Mouse (Mus musculus) megakaryocyte, embryonic 14.5 days (primary cell): Measurements from ENCODE around the gene Gm43720. TPM values are rescaled to one million over a fixed set of nuclear protein-coding genes. Genes with fewer than 3 reads are reported as not detected.

Experiments used
- H3K27me3 ChIP-seq: replicated peaks from 2 replicates; pipeline ENCODE3; 2012; ENCODE audit warnings: inconsistent platforms
- H3K36me3 ChIP-seq: replicated peaks from 2 replicates; pipeline ENCODE3; 2012; ENCODE audit warnings: low read length, inconsistent platforms, mixed read lengths
- H3K4me1 ChIP-seq: 2 replicates; pipeline ENCODE4 v1.6.1; 2012; ENCODE audit warnings: inconsistent platforms
- H3K4me3 ChIP-seq: replicated peaks from 2 replicates; pipeline ENCODE3; 2012; ENCODE audit warnings: moderate library complexity, mild to moderate bottlenecking, inconsistent platforms
- H3K9me3 ChIP-seq: 2 replicates; pipeline ENCODE4 v1.6.1; 2012; ENCODE audit warnings: inconsistent platforms
- FLI1 ChIP-seq: IDR thresholded peaks from 2 replicates; pipeline ENCODE4 v1.6.1; 2012; ENCODE audit warnings: low read length, inconsistent platforms, mixed read lengths
- GATA1 ChIP-seq: IDR thresholded peaks from 3 replicates; pipeline ENCODE4 v1.6.1; 2012; ENCODE audit warnings: mixed read lengths, low read length, inconsistent platforms, borderline replicate concordance
- polyA plus RNA-seq: library from polyadenylated mRNA; stranded (reverse); fragments of >175 nt; gene quantifications from 2 replicates; pipeline ENCODE4 v1.2.3, GENCODE M21; 2012; ENCODE audit warnings: low replicate concordance; ENCODE audit not compliant: insufficient read depth

Gene Gm43720
- polyA plus RNA-seq, 1 experiment = not detected

DNA sequence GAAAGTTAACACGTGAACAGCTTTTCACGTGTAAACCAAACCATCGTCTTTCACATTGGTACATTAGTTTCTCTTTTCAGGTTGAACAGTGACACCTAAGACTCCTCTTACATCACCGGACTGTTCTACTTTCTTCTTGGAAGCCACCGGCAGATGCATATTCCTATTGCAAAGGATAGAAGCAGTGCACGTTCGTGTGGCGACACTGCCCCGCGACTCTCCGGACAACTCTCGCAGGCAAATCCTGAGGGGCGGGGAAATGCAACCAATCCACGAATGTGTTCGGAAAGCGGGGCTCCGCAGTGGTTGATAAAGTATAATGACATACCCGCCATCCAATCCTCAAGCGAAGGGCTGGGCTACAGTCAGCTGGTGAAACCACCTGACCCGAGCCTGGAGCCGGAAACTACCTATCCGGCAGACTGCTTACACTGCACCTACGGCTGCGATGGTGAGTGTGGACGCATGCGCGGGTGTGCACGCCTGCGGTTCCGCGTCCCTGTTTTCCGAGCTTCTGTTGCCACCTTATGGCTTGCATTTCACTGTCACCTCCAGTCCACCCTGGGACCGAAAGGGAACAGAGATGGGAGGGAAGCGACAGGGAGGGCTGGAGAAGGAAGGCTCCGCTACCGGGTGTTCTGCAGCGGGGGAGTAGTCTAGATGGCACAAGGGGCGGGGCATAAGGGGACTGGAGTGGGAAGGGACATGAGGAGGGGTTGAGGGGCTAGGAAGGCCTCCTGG is 24.2 kb downstream of the Gm43720 start, which contains the start of gene Lamtor4:
Gene Lamtor4 (plus strand): TSS at position 130 of the 741 bp plus-strand sequence.
- Histone ChIP-seq H3K4me1 (peaks cover 59% of the 10 kb centered on the region), H3K9me3 (peaks cover 16% of the 10 kb centered on the region), H3K4me3 (peak within 1 kb of the TSS; percentile 94), H3K36me3 (peaks cover 34% of the 10 kb centered on the region), H3K27me3 (peaks cover 5% of the 10 kb centered on the region)
- no peak for TF ChIP-seq GATA1
- no peak for TF ChIP-seq FLI1

DNA sequence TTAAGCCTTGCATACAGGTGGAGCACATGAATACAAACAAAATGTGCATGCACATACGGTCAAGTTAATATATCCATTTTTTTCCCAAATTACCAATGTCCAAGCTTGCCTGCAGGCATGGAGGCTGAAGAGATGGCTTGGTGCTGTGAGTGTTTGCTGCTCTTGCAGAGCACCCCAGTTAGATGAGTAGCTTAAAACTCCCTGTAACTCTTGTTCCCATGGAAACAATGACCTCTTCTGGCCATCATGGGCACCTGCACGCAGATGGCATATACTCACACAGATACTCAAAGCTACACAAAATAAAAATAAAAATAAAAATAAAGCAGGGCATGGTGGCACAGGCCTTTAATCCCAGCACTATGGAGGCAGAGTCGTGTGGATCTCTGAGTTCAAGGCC is 26.7 kb downstream of the Gm43720 start:
- Histone ChIP-seq H3K4me3 (no peak overlapping the region), H3K9me3 (peaks cover 23% of the 10 kb centered on the region), H3K27me3 (peaks cover 5% of the 10 kb centered on the region), H3K4me1 (peaks cover 34% of the 10 kb centered on the region), H3K36me3 (peaks cover 9% of the 10 kb centered on the region)
- TF ChIP-seq GATA1 (no peak), FLI1 (no peak)

DNA sequence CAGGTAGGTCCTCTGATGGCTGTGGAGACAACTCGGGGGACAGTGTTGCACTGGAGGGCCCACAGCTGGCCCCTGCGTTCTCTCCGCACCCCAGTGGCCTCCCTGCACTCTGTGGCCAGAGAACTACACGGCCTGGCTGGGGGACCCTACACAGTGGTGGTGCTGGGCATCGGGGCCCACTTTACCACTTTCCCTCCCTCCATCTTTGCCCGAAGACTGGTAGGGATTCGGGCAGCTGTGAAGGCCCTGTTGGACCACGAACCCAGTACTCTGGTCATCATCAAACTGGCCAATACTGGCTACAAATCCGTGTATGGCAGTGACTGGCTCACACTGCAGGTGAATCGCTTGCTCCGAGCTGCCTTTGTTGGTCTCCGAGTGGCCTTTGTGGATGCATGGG is 28.6 kb downstream of the Gm43720 start:
- no peaks in the 10 kb centered on the region for H3K36me3 ChIP-seq
- H3K27me3 ChIP-seq = peaks cover 5% of the 10 kb centered on the region
- H3K9me3 ChIP-seq = peaks cover 23% of the 10 kb centered on the region
- peaks cover 15% of the 10 kb centered on the region for H3K4me1 ChIP-seq
- no peak for TF ChIP-seq GATA1
- no peak for TF ChIP-seq FLI1
- H3K4me3 ChIP-seq = no peak overlapping the region

DNA sequence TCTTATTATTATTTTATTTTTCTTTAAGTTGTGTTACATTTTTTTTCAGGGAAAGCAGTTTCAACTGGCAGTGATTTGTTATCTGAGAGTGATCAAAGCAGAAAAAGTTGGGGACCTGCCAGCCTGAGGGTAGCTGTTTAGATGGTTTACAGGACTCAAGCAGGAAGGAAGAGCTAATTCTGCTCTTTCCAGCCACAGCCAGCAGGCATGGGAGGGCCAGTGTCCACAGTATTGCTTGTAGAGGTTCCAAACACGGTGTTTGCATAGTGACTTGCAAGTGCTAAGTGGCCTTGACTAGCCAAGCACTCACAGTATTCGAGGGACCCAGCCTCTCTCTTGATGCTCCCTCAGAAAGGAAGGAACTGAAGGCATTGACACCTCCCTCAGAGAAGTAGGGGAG is 38.2 kb downstream of the Gm43720 start:
- Histone ChIP-seq H3K4me1 (peaks cover 8% of the 10 kb centered on the region), H3K36me3 (no peaks in the 10 kb centered on the region), H3K9me3 (peaks cover 13% of the 10 kb centered on the region; the same call in 1 of the 2 replicates), H3K4me3 (no peak overlapping the region), H3K27me3 (peaks cover 14% of the 10 kb centered on the region)
- TF ChIP-seq GATA1 = no peak
- no peak for TF ChIP-seq FLI1

DNA sequence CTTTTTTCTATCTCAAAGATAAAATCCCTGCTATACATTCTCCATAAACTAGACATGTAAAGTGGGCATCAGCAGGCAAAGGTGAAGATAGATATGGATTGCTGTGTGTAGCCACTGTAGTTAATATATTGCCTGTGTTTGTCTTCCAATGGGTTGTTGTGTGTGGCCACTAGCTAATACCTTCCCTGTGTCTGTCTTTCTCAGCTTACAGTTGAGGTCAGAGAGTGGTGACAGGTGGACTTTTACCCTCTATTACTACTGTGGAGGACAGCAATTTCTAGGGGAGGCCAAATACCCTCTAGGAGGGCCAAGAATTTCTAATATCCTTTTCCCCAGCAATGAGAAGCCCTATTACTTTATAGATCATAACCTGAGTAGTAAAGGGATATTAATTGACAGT is 45.5 kb downstream of the Gm43720 start:
- TF ChIP-seq FLI1 (no peak), GATA1 (no peak)
- H3K36me3 ChIP-seq = no peaks in the 10 kb centered on the region
- peaks cover 2% of the 10 kb centered on the region; the same call in 1 of the 2 replicates for H3K9me3 ChIP-seq
- H3K4me1 ChIP-seq = peaks cover 17% of the 10 kb centered on the region
- peaks cover 15% of the 10 kb centered on the region for H3K27me3 ChIP-seq
- H3K4me3 ChIP-seq = no peak overlapping the region

DNA sequence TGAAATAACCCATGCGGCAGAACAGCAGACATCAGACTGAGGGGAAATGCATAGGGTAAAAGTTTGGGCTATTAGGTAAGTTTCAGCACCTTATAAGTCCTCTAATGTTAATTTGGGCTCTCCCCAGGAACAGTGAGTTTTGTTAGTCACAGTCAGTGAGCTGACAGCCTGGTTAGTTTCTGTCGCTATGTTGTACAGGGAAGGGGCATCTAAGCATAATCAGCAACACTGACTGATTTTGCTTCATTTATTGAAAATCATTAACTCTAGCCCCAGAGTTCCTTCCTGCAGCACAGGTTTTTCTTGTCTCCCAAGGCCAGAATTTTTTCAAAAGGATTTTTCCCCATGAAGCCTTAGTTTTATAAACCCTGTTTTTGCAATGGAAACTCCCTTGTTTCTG is 46.0 kb downstream of the Gm43720 start:
- Histone ChIP-seq H3K4me1 (peaks cover 21% of the 10 kb centered on the region), H3K27me3 (peaks cover 15% of the 10 kb centered on the region)
- TF ChIP-seq FLI1 (no peak), GATA1 (no peak)

DNA sequence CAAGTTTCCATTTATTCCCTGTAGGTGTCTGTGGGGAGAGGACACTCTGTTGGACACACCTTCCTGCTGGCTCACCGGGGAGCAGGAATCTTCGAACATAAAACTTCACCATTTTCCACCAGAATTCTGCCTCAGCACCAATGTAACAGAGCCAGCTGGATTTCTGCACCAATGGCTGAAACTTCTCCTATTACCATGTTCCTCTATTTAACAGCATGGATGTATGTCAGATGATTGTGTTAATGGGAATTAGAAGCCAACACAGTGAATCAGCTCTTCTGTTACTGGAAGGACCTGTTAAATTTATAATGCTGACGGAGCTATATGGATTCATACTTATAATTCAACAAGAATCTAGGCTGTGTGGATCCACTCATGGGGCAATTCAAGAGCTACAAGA is 50.2 kb downstream of the Gm43720 start:
- TF ChIP-seq FLI1 = no peak
- Histone ChIP-seq H3K36me3 (no peaks in the 10 kb centered on the region), H3K9me3 (no peaks in the 10 kb centered on the region), H3K4me3 (no peak overlapping the region), H3K27me3 (peaks cover 22% of the 10 kb centered on the region), H3K4me1 (peaks cover 51% of the 10 kb centered on the region)

More for the DNA sequence above, 46.0 kb downstream of the Gm43720 start:
- Histone ChIP-seq H3K9me3 (no peaks in the 10 kb centered on the region), H3K4me3 (no peak overlapping the region), H3K36me3 (no peaks in the 10 kb centered on the region)

DNA sequence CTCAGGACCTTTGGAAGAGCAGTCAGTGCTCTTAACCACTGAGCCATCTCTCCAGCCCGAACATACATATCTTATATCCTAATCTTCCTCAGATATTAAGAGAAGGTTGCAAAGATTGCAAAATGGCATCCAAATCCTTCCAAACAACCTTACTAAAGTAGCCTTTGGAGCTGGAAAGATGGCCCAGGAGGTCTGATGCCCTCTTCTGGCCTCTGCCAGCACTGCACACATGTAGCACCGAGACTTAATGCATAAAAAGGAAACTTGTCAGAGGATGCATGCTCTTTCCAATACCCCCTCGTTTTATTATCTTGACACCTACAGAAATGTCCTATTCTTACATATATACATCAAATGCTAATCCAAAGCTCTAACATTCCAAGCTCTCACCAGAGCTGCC is 51.7 kb downstream of the Gm43720 start:
- no peak overlapping the region for H3K4me3 ChIP-seq
- no peaks in the 10 kb centered on the region for H3K36me3 ChIP-seq
- TF ChIP-seq GATA1 = no peak
- no peak for TF ChIP-seq FLI1
- H3K9me3 ChIP-seq = no peaks in the 10 kb centered on the region
- H3K4me1 ChIP-seq = peaks cover 51% of the 10 kb centered on the region
- peaks cover 27% of the 10 kb centered on the region for H3K27me3 ChIP-seq

DNA sequence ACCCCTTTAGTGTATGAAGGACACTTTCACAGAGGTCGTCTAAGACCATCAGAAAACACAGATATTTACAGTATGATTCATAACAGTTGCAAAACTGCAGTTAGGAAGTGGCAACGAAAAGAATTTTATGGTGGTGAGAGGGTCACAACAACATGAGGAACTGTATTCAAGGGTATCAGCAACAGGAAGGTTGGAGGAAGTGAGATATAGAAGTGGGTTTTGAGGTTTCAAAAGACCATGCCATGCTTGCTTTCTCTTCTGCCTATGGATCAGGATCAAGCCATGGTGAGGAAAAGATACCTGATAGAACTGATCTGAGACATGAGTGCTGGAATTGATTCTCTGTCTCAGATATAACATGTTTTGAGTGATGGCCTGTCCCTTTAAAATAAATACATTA is 52.4 kb downstream of the Gm43720 start:
- TF ChIP-seq FLI1 (peak; percentile 76; the same call in 1 of the 2 replicates), GATA1 (peak; percentile 80; the same call in 1 of the 3 replicates)
- peaks cover 51% of the 10 kb centered on the region for H3K4me1 ChIP-seq

DNA sequence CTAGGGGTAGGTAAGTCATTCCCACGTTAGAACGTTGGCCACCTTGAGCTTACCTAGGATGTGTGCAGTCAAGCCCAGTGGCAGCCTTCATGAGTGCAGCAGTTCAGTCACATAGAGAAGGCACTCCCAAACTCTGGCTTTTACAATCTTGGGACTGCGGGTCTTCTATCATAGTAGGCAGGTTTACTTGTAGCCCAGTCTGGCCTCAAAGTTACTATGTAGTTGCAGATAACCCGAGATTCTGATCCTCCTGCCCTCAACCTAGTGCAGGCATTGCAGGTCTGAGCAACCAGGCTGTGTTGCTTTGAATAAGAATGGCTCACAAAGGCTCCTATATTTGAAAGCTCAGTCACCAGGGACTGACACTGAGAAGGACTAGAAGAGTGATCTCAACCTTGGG is 53.3 kb downstream of the Gm43720 start:
- Histone ChIP-seq H3K36me3 (no peaks in the 10 kb centered on the region), H3K9me3 (no peaks in the 10 kb centered on the region), H3K27me3 (peaks cover 24% of the 10 kb centered on the region), H3K4me1 (peaks cover 57% of the 10 kb centered on the region), H3K4me3 (peak overlapping the region; percentile 19)
- TF ChIP-seq FLI1 (no peak), GATA1 (no peak)

More for the DNA sequence above, 52.4 kb downstream of the Gm43720 start:
- peak overlapping the region; percentile 57 for H3K4me3 ChIP-seq
- peaks cover 26% of the 10 kb centered on the region for H3K27me3 ChIP-seq
- H3K9me3 ChIP-seq = no peaks in the 10 kb centered on the region
- no peaks in the 10 kb centered on the region for H3K36me3 ChIP-seq
